Mouse (Mus musculus) left cerebral cortex, postnatal 14 days (tissue): ENCODE measurements around the gene Tctn3. TPM values are rescaled to one million over a fixed set of nuclear protein-coding genes. Genes with fewer than 3 reads are reported as not detected.
"Not testable (repeated sequence)": the region's sequence is repeated elsewhere in the genome, so short reads cannot be mapped to it uniquely, and the experiment has no call there.

Experiments
- DNase-seq, 2 experiments: peaks; one replicate each; pipeline ENCODE4 v3.0.0; 2021 to 2022; ENCODE audit warnings: low spot score in 2 of 2, mixed read lengths in 1 of 2
- intact Hi-C: fragments of 180-260 bp; cut with DNase I; formaldehyde crosslinking; loops from one replicate; pipeline ENCODE4 v1.15.1; 2025
- total RNA-seq, 2 experiments: library from RNA; stranded (reverse); gene quantifications; 2 replicates each; pipeline ENCODE4 v1.2.3; 2021

Gene Tctn3
- total RNA-seq, 2 experiments from 2014 or later: 26.2 to 26.3 TPM

DNA sequence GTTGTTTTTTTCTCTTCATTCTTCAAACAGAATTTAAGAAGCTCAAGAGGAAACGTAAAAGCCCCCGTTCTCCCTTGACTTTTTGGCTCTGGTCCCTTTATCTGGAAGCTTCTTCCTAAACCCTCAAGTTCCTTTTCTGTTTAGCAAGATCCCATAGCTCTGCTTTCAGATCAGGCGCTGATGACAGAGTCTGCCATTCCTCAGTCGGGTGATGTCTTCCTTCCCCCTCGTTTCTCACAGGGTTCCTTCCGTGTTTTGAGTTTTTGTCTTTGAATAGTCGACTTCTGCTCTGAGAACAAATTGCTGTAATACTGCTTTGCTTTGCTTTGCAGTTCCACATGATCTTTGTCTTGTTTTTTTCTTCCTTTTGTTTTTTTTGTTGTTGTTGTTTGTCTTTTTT lies 18.6 kb upstream of the Tctn3 start:
- DNase-seq: peak in 1 of 2 experiments; percentile 38
- intact Hi-C loops: no loop called here

DNA sequence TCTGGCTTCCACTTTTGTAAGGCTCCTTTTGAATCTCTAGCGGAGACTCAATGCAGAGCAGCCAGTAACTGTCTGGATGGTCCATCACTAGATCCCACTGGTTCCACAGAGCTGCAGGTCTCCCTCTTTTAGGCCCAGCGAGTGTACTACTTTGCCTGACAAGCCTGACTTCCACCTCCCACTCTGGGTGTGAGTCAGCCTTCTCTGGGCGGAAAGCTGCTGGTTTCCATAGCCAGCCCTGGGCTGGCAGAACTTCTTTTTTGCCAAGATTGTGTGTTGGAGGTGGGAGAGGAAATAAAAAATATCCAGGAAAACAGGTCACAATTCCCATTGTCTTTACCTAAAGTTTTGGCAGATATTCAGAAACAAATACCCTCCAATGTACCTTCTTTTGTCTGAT lies 18.1 kb upstream of the Tctn3 start:
- intact Hi-C loops: no loop called here
- DNase-seq: peak; percentile 37 to 39

DNA sequence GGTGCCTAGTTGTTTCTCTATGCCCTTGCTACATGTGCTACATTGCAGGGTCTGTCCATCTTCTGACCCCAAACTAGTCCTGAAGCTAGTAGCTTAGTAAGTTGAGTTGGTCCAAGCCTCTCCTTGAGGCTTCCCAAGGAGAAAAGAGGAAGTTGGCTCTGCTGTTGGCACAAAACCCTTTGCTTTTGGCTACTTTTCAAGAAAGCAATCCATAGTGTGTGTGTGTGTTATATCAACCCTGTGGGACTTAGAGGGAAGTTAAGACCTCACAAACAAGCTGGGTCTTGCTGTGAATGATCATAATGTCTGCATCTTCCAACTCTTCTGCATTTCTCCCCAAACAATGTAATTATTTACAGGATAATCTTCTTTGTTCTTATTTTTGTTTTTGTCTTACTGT lies 16.9 kb upstream of the Tctn3 start:
- no peak for DNase-seq
- intact Hi-C loops: no loop called here

DNA sequence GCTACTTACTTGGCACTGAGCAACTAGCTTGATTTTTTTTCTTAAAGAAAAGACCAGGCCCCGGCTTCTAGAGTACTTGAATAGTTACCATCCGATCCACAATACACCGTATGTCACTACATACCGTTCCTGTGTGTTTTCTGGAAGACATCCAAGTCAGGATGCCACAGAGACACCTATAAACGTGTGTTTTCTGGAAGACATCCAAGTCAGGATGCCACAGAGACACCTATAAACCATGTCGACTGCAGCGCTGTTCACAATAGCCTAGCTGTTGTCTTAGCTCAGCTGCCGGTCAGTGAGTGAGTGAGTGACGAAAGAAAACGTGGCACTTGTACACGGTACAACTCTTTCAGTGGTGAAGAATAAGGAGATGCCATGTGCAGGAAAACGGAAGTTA lies 13.9 kb upstream of the Tctn3 start:
- intact Hi-C loops: no loop called here
- no peak for DNase-seq

DNA sequence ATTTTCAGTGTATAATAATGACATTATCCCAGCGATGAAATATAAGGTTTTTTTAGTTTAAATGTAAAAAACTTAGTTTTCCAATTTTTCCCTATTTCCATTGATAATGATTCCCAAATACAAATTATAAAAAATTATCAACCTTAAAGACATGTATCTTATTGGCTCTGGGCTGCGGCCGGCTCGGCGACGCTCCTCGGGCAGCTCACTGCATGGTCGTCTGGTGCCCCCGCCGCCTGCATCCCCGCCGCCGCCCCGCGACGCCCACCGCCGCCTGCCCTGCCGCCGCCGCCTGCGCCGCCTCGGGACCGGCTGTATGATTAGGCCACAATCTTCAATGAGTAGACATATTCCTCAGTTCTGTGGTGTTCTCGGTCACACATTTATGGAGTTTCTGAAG lies 9.6 kb upstream of the Tctn3 start:
- DNase-seq, intact Hi-C loops: not testable (repeated sequence)

DNA sequence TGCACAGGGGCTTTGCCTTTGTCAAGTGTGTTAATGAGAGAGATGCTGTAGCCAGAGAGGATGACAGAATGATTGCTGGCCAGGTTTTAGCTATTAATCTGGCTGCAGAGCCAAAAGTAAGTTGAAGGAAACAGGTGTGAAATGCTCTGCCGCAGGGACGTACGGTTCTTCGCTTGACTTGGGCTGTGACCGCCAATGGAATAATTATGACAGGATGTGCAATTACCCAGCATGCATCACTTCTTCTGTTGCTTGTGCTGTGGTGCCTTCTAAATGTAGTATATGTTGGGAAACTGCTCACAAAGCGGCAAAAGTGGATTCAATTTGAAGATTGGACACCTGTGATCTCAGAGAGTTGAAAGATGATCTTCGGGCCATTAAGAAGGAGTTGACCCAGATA lies 4.0 kb upstream of the Tctn3 start:
- DNase-seq: no peak
- intact Hi-C loops: no loop called here

DNA sequence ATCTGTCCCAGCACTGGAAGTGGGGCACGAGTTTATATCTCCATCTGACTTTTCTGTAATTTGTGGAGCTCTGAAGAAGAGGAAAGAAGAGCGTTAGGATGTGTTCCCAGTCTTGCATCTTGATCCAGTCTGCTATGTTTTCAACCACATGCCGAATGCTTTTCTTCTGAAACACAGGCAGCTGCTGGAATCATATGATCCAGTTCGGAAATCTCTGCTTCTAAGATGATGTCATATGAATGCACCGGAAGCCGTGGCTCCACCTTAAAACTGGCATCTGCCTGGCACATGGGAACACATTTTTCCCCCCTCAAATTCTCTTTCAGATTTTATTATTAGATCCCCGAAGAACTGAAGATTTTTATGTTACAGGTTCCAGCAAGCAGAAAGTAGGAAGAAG lies 2.8 kb upstream of the Tctn3 start:
- DNase-seq: no peak
- intact Hi-C loops: no loop called here

DNA sequence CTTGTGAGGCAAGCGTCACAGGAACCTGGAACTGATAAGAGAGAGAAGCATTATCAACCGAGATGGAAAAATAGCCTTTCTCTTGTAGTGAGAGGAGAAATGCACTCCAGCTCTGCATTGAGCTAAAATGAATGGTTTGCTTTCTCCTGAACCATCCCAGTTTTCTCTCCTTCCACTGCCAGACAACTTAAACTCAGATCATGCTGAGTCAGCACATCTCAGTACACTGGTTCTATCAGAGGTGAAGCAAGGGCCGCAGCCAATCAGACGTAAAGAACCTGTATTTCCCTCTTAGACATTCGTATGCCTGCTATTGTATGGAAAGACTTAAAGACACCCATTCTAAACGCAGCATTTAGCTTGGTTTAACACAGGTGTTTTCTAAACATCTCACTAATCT lies 4.4 kb downstream of the Tctn3 start:
- intact Hi-C loops: no loop called here

DNA sequence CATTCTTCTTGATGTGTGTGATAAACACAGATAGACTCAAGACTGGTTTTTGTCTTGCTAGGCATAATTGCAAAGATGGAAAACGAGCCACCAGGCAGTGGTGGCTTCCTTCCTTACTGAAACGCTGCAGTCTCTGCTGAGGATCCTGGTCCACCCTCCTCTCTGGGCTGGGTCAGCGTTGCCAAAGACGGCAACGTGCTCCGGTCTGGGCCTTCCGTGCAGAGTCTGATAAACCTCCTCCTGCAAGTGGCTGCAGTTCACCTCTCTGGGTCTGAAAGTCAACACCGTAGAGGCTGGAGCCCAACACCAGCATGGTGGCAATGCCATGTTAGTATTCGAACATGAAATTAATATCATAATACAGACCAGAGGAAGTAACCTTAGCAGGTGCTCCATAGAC lies 6.8 kb downstream of the Tctn3 start:
- no peak for DNase-seq
- intact Hi-C loops: no loop called here

More for the DNA sequence above, 4.4 kb downstream of the Tctn3 start:
- DNase-seq: no peak

DNA sequence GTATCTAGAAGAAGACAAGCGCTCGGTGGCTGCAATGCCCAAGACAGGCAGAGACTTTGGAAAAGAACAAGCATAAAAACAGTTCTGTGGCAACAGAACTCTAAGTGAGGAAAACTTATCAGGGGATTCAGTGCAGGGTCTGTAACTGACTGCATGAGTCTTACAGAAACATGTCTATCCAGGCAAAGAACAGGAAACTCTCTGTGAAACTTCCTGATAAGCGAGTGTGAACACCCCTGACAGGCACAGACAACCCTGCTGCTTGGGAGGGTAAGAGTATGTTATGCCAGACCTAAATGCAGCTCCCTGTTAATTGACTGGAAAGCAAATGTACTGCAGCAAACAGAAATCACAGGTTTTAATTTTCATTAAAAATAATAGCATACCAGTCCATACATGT lies 10.2 kb downstream of the Tctn3 start:
- intact Hi-C loops: no loop called here
- DNase-seq: no peak

DNA sequence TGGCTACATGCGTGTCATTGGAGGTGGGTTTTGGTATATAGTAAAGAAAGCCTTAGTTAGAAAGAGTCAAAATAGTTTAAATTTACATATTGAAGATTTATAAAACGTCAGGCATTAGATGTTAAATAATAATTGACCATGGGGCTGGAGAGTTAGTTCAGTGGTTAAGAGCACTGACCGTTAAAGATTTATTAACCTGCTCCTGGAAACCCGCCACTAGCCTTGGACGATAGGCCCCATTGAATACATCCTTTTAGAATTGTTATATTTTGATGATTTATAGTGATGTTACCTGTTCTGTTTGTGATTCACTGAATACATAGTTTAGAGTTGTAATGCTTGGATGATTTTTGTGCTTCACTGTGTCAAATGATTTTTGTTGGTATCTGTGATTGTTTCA lies 11.2 kb downstream of the Tctn3 start:
- DNase-seq, intact Hi-C loops: not testable (repeated sequence)

DNA sequence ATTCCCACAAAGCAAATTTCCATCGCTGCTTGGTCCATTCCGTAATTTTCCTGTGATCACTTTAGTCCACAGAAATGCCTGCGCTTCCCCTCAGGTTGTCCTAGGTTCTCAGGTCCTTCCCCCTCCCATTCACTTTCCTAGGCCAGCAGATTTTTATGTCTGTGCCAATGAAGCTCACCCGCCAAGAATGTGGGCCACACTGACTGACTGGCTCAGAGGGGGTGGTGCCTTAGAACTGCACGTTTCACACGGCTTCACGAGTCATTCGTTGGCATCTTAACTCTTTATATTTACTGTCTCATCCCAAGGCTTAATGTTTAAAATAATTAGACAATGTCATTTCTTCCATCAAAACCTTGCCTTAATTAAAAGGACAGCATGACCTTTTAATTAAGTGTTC lies 16.2 kb downstream of the Tctn3 start:
- intact Hi-C loops: no loop called here
- DNase-seq: no peak

DNA sequence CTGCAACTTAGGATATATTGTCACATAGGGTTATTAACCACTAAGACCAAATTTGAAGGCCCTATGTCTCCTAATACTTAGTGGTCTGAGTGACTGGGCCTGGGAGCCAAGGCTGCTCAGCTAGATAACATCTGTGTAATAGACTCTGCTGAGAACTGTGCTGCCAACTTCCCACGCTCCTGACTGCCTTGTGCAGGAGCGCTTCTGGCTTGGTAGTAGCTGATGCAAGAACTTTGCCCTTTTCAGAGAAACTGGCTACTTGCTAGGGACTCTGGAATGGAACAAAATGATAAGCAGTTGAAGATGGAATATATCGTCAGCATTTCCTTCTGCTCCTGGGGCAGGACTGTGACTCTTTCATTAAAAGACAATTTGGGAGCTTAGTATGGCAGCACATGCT lies 16.8 kb downstream of the Tctn3 start:
- DNase-seq: no peak
- intact Hi-C loops: no loop called here

DNA sequence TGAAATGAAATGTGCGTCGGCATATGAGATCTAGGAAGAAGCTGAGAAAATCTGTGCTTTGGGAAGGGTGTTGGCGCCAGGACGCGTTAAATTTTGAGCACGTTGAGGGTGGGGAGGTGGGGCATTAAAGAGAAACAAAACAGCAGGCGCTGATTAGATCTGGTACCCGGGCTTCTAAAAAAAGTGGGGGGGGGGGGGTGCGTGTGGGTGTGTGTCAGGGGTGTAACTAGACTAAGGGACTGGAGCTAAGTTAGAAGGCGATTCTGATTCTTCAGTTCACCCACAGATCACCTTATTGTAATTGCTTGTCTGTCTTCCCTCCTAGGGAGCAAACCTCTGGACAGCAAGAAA lies 22.5 kb downstream of the Tctn3 start:
- intact Hi-C loops: loop anchor here (10.0 kb wide), 2 partner anchors 245 to 425 kb away; partner anchors contain the start of gene Ccnj
- DNase-seq: no peak

DNA sequence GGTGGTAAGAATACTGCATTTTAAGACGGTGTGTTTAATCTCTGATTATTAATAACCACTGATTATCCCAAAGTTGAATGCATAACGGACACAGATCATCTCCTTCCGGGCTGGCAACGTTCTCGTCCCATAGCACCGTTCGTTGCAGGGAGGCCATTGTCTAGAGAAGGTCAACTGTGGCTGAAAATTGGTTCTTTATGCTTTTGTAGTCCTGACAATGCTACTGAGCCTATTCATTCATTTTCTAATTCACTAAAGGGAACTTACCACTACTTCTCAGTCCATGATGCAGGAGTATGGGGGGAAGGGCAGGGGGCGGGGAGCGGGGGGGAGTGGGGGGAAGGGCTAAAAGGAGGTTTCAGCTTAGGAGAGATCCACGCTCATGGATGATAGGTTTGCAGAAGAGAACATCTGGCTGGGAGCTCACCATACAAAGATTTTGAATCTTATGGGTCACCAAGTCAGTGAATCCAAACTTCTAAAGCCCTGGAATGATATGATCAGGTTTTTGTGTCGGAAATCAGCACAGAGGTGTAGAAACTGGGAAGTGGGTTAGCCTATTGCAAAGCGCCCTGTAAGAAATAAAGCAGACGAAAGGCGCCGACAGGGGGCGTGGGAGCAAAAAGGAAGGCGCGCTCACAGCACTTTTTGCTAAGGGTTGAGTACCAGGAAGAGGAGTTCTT lies 23.0 kb downstream of the Tctn3 start:
- intact Hi-C loops: loop anchor here (10.0 kb wide), 2 partner anchors 246 to 426 kb away; partner anchors contain the start of gene Ccnj

DNA sequence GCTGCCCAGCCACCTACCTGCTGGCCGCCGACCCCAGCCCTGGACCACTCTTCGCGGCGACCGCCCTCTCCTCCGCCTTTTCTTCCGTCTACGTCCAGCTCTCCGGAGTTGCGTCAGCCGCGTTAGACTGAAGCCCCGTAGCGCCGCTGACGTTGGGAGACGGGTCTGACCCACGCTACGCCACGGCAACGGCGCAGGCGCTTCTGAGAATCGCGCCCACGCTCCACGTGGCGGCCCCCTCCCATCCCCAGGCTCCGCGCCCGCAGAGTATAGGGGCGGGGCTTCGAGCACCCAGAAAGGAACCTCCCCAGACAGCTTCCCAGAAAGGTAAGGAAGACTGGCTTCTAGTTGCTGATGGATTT lies 23.8 kb downstream of the Tctn3 start, which contains the start of gene Aldh18a1:
Gene Aldh18a1, minus strand, starts transcription at position 171 of the 362 bp plus-strand sequence.
- peak; percentile 94 to 97 for DNase-seq
- intact Hi-C loops: loop anchor here (10.0 kb wide), 2 partner anchors 247 to 427 kb away; partner anchors contain the start of gene Ccnj

More for the DNA sequence above, 23.0 kb downstream of the Tctn3 start:
- peak; percentile 90 to 91 for DNase-seq

DNA sequence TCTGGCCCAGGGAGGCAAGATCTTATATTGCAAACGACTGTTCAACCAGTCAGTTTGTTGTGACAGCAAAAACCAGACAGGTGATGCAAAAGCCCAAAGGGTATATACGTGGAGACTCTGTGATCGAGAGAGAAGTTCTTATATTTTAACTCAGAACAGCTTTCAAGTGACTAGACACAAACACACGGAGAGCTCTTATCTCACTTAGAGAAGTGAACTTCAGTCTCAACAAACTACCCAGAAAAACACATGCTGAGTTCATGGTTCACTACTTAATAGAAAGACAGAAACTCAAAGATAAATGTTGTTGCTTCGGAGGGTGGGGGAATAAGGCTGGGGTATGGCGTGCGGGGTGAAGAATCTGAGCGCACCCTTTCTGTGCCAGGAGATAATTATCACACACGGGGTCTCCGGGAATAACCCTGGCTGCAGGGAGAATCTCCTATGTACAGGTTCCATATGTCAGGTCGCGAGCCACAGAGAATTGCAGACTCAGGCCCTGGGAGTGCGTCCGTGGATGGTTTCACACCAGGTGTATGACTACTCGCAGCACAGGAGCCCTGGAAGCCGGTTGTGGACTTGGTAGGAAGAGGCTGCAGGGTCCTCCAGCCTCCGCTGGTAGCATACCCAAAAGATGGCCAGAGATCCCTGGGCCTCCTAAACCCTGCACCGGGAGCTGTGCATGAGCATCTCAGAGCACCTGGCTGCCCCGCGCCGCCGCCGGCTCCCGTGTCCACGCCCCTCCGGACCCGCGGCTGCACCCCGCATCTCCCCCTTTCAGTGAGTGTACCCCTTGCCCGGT lies 24.3 kb downstream of the Tctn3 start:
- peak in 1 of 2 experiments; percentile 28 for DNase-seq
- intact Hi-C loops: loop anchor here (10.0 kb wide), 2 partner anchors 247 to 427 kb away; partner anchors contain the start of gene Ccnj

DNA sequence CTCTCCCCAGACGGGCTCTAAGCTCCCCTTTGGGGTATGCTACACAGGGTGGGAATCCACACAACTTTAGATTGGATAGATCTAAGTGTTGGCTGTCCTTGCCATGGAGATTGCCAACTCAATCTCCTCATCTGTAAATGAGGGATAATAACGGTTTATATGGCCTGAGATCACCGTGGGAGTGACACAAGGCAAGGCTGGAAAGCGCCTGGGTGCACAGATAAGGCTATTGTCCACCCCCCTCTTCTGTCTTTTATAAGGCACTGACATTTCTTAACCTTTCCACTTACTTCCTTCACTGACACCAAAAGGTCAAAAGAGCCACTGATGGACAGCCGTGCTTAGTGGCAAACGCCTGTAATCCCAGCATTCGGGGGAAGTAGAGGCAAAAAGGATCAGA lies 25.1 kb downstream of the Tctn3 start:
- intact Hi-C loops: loop anchor here (10.0 kb wide), 2 partner anchors 248 to 428 kb away; partner anchors contain the start of gene Ccnj
- no peak for DNase-seq

DNA sequence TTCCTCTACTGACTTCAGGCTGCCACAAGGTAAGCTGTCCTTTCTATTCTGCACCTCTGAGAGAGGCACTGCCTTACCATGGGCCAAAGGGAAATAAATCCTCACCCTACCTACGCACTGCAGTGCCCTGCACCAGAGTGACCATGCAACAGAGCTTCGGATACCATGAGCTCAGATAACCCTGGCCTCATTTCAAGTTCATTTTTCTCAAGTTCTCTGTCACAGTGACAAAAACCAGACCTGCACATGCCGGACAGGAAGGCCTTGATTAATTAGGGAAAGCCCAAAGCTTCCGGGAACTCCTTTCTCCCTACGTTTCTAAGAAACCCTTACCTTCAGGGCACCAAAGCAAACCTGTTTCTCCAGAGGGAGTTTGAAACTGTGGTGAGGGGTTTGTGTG lies 30.4 kb downstream of the Tctn3 start:
- DNase-seq: no peak

DNA sequence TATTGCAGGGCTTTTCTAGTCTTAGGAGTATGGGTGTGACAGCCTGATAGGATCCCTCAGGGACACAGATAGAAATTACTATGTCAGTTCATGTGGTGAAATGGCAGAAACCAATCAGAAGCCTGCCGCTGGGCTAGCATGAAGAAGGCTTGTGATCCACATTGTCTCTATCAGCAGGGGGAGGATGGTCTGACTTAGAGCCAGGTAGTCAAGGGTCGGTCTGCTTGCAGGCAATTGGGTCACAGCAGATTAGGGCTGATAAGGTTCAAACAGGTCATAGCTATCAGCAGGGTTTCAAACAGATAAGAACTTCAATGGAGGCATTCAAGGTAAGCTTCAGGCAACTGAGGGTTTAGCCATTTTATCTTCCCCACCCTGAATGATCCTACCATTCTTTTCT lies 31.1 kb downstream of the Tctn3 start:
- DNase-seq: no peak
- intact Hi-C loops: loop anchor here (10.0 kb wide), 2 partner anchors 254 to 434 kb away; partner anchors contain the start of gene Ccnj

More for the DNA sequence above, 30.4 kb downstream of the Tctn3 start:
- intact Hi-C loops: loop anchor here (10.0 kb wide), 2 partner anchors 253 to 433 kb away; partner anchors contain the start of gene Ccnj
